Mouse (Mus musculus) brain, embryonic 14.5 days (tissue): Measurements from ENCODE around the gene Osr1. TPM values are rescaled to one million over a fixed set of nuclear protein-coding genes. Genes with fewer than 3 reads are reported as not detected.

ENCODE experiments used
- DNase-seq: peaks from one replicate; pipeline ENCODE4 v3.0.0-alpha.2; 2011; ENCODE audit warnings: low read depth
- CTCF ChIP-seq: fragments of 200-500 bp; IDR thresholded peaks from 2 replicates; pipeline ENCODE4 v1.5.1; 2012; ENCODE audit warnings: inconsistent platforms, mild to moderate bottlenecking, moderate library complexity, borderline replicate concordance; ENCODE audit not compliant: insufficient read depth, insufficient read length; ENCODE audit errors: extremely low read depth
- POLR2A ChIP-seq: fragments of 200-500 bp; IDR thresholded peaks from 2 replicates; pipeline ENCODE4 v1.6.1; 2012; ENCODE audit warnings: mild to moderate bottlenecking, inconsistent platforms, borderline replicate concordance; ENCODE audit not compliant: poor library complexity, insufficient read depth, insufficient read length, severe bottlenecking; ENCODE audit errors: extremely low read depth
- polyA plus RNA-seq: library from polyadenylated mRNA; depleted of rRNA; stranded (reverse); fragments of >200 nt; gene quantifications from 2 replicates; pipeline ENCODE4 v1.2.3, GENCODE M21; 2012

The Osr1 gene
- polyA plus RNA-seq, 1 experiment: 14.3 TPM

- TF ChIP-seq CTCF: no peak
- no peak for TF ChIP-seq POLR2A
Measured at GRCm38 (mm10) chr12:9598219-9598618, 28.3 kb downstream of the Osr1 start.

More at GRCm38 (mm10) chr12:9598219-9598618, 28.3 kb downstream of the Osr1 start:
- no peak for DNase-seq
